Mouse (Mus musculus): ENCODE results near the gene Ilkap. TPM values are rescaled to one million over a fixed set of nuclear protein-coding genes. Genes with fewer than 3 reads are reported as not detected.

The Ilkap gene
- polyA plus RNA-seq, 1 experiment: 84.0 TPM

DNA sequence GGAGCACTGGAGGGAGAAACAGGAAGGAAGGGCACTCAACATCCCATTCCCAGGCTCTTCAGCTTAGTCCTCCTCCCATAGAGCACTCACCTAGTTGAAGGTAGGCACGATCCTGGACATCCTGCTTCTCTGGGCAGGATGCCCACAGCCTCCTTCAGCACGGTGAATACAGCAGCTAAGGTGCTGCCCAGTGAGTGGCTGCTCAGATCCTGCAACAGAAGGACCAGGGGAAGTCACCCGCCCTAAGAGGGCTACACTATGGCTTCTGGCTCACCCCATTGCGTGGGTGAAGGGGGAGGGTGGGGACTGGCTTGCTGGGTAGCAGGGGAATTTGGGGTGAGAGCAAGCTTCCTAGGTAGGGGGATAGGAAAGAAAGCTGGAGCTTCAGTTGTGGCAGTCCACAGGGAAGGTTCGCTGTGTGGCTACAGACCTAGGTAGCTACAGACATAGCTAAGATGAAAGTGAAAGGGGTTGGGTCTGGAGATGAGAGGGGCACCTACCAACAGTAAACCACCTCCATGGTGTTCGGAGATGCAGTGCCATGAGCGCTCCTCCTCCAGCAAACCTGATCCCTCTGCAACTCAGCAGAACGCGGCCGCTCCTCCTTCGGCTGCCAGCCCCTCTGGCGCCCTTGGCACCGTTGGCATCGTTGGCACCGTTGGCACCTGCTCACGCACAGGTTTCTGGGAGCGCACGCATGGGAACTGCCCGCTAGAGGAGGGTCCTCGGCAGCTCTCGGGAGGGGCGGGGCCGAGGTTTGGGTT is 7.0 kb upstream of the Ilkap start:
- Histone ChIP-seq H3K27ac (ENCODE audit: insufficient read depth, low read length) (no peak overlapping the region), H3K4me1 (ENCODE audit: control insufficient read depth, insufficient read depth, low read length) (no peaks in the 10 kb centered on the region), H3K4me3 (ENCODE audit: insufficient read depth, low read length) (peak overlapping the region; percentile 6; the same call in 1 of the 2 replicates)
- no peak for TF ChIP-seq CTCF (IDR thresholded peaks at IDR 0.05; ENCODE audit: extremely low read depth, insufficient read depth, low read length)
- TF ChIP-seq POLR2A (IDR thresholded peaks at IDR 0.05; ENCODE audit: extremely low read depth, insufficient read depth, low read length): no peak

DNA sequence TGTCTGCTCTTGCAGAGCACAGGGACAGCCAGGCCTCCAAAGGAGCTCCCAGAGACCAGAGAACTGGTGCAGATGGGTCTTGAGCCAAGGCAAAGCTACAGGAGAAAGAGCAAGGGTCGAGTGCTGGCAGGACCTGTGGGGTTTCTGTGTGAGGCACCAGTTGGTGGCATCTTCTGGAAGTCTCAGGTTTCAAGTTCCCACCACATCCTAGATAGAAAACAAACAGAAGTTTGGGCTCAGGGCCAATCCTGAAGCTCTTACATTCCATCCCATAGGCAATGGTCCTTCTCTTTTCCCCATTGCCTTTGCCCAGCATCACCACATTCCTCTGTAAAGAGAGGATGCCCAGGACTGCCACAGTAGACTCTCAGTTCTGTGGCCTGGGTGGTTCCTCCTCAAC is 6.4 kb upstream of the Ilkap start:
- no peak for TF ChIP-seq POLR2A (IDR thresholded peaks at IDR 0.05; ENCODE audit: extremely low read depth, insufficient read depth, low read length)
- TF ChIP-seq CTCF (IDR thresholded peaks at IDR 0.05; ENCODE audit: extremely low read depth, insufficient read depth, low read length): no peak
- Histone ChIP-seq H3K4me1 (ENCODE audit: control insufficient read depth, insufficient read depth, low read length) (no peaks in the 10 kb centered on the region), H3K4me3 (ENCODE audit: insufficient read depth, low read length) (no peak overlapping the region), H3K27ac (ENCODE audit: insufficient read depth, low read length) (no peak overlapping the region)

DNA sequence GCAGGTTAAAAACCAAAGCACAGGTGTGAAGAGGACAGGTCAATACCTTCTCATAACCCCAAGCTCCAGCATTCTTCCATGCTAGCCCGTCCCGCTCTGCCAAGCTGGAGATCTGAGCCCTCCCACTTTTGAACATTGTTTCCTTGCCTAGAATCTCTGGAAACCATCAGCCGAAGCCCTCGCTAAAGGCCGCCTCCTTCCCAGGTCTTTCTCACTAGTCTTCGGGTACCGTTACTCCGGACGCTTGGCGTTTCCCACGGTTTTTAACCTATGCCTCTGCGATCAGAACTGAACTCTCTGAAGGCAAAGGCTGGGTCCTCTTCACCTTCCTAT is 722 bp downstream of the Ilkap start:
- Histone ChIP-seq H3K27ac (ENCODE audit: insufficient read depth, low read length) (no peak overlapping the region; the same call in 1 of the 2 replicates), H3K4me1 (ENCODE audit: control insufficient read depth, insufficient read depth, low read length) (peaks cover 3% of the 10 kb centered on the region), H3K4me3 (ENCODE audit: insufficient read depth, low read length) (peak overlapping the region; percentile 88)
- no peak for TF ChIP-seq CTCF (IDR thresholded peaks at IDR 0.05; ENCODE audit: extremely low read depth, insufficient read depth, low read length)
- TF ChIP-seq POLR2A (IDR thresholded peaks at IDR 0.05; ENCODE audit: extremely low read depth, insufficient read depth, low read length): no peak

DNA sequence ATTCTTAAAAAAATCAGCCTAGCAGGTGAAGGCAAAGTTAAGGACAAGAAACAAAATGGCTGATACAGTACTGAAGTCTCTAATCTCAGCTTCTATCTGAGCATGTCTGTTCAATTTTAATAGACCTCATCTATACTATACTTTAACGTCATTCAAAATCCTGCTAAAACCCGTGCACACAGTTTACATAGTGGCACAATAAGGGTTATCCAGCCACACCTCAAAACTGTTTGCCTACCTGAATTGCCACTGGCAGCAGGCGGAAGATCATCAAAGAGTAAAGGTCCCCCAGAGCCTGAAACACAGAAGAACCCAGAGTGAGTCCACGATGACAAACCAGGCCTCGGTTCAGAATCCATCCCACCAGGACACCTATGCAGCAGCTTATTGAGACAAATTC is 8.2 kb downstream of the Ilkap start:
- Histone ChIP-seq H3K4me1 (ENCODE audit: control insufficient read depth, insufficient read depth, low read length) (no peaks in the 10 kb centered on the region; the same call in 1 of the 2 replicates), H3K27ac (ENCODE audit: insufficient read depth, low read length) (no peak overlapping the region), H3K4me3 (ENCODE audit: insufficient read depth, low read length) (no peak overlapping the region)
- TF ChIP-seq POLR2A (IDR thresholded peaks at IDR 0.05; ENCODE audit: extremely low read depth, insufficient read depth, low read length) (no peak), CTCF (IDR thresholded peaks at IDR 0.05; ENCODE audit: extremely low read depth, insufficient read depth, low read length) (no peak)

DNA sequence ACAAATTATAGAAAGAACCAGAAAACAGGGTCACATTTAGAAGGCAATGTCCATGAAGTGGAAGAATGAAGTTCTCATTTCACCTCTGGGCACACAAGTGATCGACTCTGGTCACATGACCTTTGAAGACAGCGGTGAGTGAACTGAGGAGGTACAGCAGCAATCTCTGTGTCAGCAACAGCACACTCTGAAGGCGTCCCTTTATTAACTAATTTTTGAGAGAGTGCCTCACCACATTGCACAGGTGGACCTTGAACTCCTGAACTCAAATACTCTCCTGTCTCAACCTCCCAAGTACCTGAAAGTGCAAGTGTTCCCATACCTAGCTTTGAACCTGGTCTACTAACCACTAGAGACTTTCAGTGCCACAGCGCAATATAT is 17.5 kb downstream of the Ilkap start:
- H3K4me3 ChIP-seq (ENCODE audit: insufficient read depth, low read length): no peak overlapping the region
- no peak overlapping the region for H3K27ac ChIP-seq (ENCODE audit: insufficient read depth, low read length)
- TF ChIP-seq CTCF (IDR thresholded peaks at IDR 0.05; ENCODE audit: extremely low read depth, insufficient read depth, low read length) (no peak), POLR2A (IDR thresholded peaks at IDR 0.05; ENCODE audit: extremely low read depth, insufficient read depth, low read length) (no peak)
- peaks cover 5% of the 10 kb centered on the region for H3K4me1 ChIP-seq (ENCODE audit: control insufficient read depth, insufficient read depth, low read length)

DNA sequence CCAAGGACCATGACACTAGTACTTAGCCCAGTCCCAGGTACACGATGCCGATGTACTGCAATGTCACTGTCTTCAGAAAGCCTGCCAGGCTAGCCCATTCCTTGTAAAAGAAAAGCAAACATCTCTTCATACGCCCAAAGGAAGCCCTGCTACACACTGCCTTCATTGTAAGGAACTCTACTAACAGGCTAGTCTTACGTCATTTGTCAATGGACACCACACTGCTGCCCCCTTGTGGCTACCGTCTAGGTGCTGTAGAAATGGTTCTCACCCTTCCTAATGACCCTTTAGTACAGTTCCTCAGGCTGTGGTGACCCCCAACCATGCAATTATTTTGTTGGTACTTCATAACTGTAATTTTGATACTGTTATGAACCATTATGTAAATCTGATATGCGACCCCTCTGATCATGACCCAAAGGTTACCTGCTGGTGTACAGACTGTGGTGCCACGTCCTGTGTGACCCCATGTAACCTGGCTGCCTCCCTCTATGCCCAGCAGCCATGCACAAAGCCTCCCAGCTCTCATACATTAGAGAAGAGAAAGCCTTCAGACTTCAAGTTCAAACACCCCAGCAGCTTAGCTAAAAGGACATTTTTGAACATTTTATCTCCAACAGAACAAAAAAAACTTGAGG is 18.0 kb downstream of the Ilkap start:
- Histone ChIP-seq H3K27ac (ENCODE audit: insufficient read depth, low read length) (no peak overlapping the region), H3K4me1 (ENCODE audit: control insufficient read depth, insufficient read depth, low read length) (peaks cover 5% of the 10 kb centered on the region), H3K4me3 (ENCODE audit: insufficient read depth, low read length) (no peak overlapping the region)
- TF ChIP-seq CTCF (IDR thresholded peaks at IDR 0.05; ENCODE audit: extremely low read depth, insufficient read depth, low read length): peak; percentile 86
- no peak for TF ChIP-seq POLR2A (IDR thresholded peaks at IDR 0.05; ENCODE audit: extremely low read depth, insufficient read depth, low read length)

DNA sequence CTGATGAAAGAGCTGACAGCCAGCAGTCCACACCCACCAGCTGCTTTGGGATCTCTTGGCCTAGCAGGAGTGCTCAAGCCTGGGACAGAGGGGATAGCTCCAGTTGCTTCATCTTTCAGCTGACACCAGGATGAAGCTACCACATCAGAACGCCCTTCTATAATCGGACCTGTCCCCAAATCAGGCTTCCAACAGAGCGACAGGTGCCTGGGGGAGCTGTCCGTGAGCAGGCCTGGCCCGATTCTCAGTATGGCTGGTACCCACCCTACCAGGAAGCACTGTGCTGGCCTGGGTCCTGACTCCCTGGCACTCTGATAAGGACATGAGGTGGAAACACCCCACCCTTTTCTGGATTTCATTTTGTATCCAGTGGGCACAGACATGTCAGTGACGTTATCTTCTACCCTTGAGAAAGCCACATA is 25.2 kb downstream of the Ilkap start:
- Histone ChIP-seq H3K4me1 (ENCODE audit: control insufficient read depth, insufficient read depth, low read length) (no peaks in the 10 kb centered on the region), H3K4me3 (ENCODE audit: insufficient read depth, low read length) (no peak overlapping the region), H3K27ac (ENCODE audit: insufficient read depth, low read length) (no peak overlapping the region)
- no peak for TF ChIP-seq POLR2A (IDR thresholded peaks at IDR 0.05; ENCODE audit: extremely low read depth, insufficient read depth, low read length)
- TF ChIP-seq CTCF (IDR thresholded peaks at IDR 0.05; ENCODE audit: extremely low read depth, insufficient read depth, low read length): no peak

DNA sequence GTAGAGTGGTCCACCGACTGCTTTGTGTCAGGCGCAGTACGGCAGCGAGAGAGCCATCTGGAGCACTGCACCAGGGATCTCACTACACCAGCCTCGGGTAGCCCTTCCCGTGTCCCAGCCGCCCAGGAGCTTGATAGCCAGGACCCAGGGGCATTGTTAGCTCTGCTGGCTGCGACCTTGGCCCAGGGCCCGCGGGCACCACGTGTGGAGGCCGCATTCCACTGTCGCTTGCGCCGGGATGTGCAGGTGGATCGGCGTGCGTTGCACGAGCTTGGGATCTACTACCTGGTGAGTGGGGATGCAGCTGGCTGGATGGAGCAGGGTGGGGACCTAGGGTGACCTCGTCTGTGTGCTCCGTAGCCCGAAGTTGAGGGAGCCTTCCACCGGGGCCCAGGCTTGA is 28.6 kb downstream of the Ilkap start:
- TF ChIP-seq CTCF (IDR thresholded peaks at IDR 0.05; ENCODE audit: extremely low read depth, insufficient read depth, low read length) (no peak), POLR2A (IDR thresholded peaks at IDR 0.05; ENCODE audit: extremely low read depth, insufficient read depth, low read length) (no peak)
- no peak overlapping the region for H3K4me3 ChIP-seq (ENCODE audit: insufficient read depth, low read length)
- no peaks in the 10 kb centered on the region for H3K4me1 ChIP-seq (ENCODE audit: control insufficient read depth, insufficient read depth, low read length)
- H3K27ac ChIP-seq (ENCODE audit: insufficient read depth, low read length): no peak overlapping the region

DNA sequence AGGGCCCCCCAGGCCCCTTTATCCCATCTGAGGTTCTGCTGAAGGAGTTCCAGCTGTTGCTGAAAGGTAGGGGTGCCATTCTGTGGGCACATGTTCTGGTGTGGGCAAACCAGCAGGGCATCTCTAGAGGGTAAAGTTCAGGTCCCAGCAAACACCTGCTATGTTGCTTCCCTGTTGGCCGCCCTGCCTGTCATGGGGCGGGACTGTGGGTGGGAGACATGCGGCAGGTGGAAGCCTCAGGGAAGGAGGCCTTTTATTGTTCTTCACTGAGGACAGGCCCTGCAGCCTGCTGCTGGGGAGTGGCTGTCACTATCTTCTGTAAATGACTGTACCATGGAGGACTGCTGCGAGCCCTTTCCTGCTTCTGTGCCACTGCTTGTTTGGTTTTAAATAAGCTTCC is 29.2 kb downstream of the Ilkap start:
- Histone ChIP-seq H3K4me1 (ENCODE audit: control insufficient read depth, insufficient read depth, low read length) (no peaks in the 10 kb centered on the region), H3K4me3 (ENCODE audit: insufficient read depth, low read length) (no peak overlapping the region), H3K27ac (ENCODE audit: insufficient read depth, low read length) (no peak overlapping the region)
- no peak for TF ChIP-seq CTCF (IDR thresholded peaks at IDR 0.05; ENCODE audit: extremely low read depth, insufficient read depth, low read length)
- TF ChIP-seq POLR2A (IDR thresholded peaks at IDR 0.05; ENCODE audit: extremely low read depth, insufficient read depth, low read length): no peak

DNA sequence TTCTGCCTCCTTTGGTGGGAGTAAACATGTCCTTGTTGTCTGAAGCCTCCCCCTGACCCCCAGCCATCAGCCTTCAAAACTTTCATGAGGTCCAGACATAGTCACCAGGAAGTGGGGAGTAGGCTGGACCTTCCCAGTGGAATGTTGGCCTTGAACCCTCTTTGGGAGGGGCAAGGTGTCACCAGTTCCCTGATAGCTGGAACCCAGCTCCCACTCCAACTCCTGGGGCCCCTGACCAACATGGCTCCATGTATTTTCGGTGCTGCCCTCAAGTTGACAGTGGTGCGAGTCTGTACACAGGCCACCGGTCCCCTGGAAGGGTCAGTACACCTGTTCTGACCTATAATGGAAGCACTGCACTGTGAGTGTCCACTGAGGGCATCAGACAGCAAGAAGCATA is 31.3 kb downstream of the Ilkap start:
- H3K4me3 ChIP-seq (ENCODE audit: insufficient read depth, low read length): no peak overlapping the region
- H3K4me1 ChIP-seq (ENCODE audit: control insufficient read depth, insufficient read depth, low read length): no peaks in the 10 kb centered on the region
- no peak for TF ChIP-seq CTCF (IDR thresholded peaks at IDR 0.05; ENCODE audit: extremely low read depth, insufficient read depth, low read length)
- TF ChIP-seq POLR2A (IDR thresholded peaks at IDR 0.05; ENCODE audit: extremely low read depth, insufficient read depth, low read length): no peak
- H3K27ac ChIP-seq (ENCODE audit: insufficient read depth, low read length): no peak overlapping the region
